Mouse (Mus musculus) midbrain, embryonic 15.5 days (tissue): ENCODE measurements at regions not wholly inside any gene's neighbourhood (a gene's known extent, or its start where the extent isn't known, plus 50 kb on each side); places are given as distances from the start of the nearest gene placed in this dataset.

ENCODE experiments used
- ATAC-seq: fragments of 200-750 bp; cut with Nextera tagmentation; replicated peaks from 2 replicates; pipeline ENCODE4 v1.8.0; 2017; ENCODE audit warnings: moderate TSS enrichment
- H3K27ac ChIP-seq: fragments of 300-500 bp; sonication (generic); 2 replicates; pipeline ENCODE4 v1.5.1; 2015; ENCODE audit warnings: mild to moderate bottlenecking, inconsistent platforms
- H3K27me3 ChIP-seq: fragments of 300-500 bp; sonication (generic); replicated peaks from 2 replicates; pipeline ENCODE4 v1.6.1; 2015; ENCODE audit warnings: inconsistent platforms
- H3K36me3 ChIP-seq: fragments of 300-500 bp; sonication (generic); replicated peaks from 2 replicates; pipeline ENCODE4 v1.6.1; 2015; ENCODE audit warnings: inconsistent platforms
- H3K4me1 ChIP-seq: fragments of 300-500 bp; sonication (generic); 2 replicates; pipeline ENCODE4 v1.6.1; 2015; ENCODE audit warnings: inconsistent platforms
- H3K4me2 ChIP-seq: fragments of 300-500 bp; sonication (generic); 2 replicates; pipeline ENCODE4 v1.6.1; 2015; ENCODE audit warnings: inconsistent platforms, mild to moderate bottlenecking, moderate library complexity
- H3K4me3 ChIP-seq: fragments of 300-500 bp; sonication (generic); 2 replicates; pipeline ENCODE4 v1.5.1; 2015; ENCODE audit warnings: mild to moderate bottlenecking, inconsistent platforms
- H3K9ac ChIP-seq: fragments of 300-500 bp; sonication (generic); 2 replicates; pipeline ENCODE4 v1.6.1; 2015; ENCODE audit warnings: mild to moderate bottlenecking, inconsistent platforms
- H3K9me3 ChIP-seq: fragments of 300-500 bp; sonication (generic); 2 replicates; pipeline ENCODE4 v1.6.1; 2016; ENCODE audit warnings: inconsistent platforms
- WGBS: fragments of 180-500 bp; shearing (Covaris S2); methylation state at CpG from one replicate; pipeline ENCODE4 v1.1.7; 2015; ENCODE audit warnings: mixed read lengths; 5-methylcytosine and 5-hydroxymethylcytosine counted together

DNA sequence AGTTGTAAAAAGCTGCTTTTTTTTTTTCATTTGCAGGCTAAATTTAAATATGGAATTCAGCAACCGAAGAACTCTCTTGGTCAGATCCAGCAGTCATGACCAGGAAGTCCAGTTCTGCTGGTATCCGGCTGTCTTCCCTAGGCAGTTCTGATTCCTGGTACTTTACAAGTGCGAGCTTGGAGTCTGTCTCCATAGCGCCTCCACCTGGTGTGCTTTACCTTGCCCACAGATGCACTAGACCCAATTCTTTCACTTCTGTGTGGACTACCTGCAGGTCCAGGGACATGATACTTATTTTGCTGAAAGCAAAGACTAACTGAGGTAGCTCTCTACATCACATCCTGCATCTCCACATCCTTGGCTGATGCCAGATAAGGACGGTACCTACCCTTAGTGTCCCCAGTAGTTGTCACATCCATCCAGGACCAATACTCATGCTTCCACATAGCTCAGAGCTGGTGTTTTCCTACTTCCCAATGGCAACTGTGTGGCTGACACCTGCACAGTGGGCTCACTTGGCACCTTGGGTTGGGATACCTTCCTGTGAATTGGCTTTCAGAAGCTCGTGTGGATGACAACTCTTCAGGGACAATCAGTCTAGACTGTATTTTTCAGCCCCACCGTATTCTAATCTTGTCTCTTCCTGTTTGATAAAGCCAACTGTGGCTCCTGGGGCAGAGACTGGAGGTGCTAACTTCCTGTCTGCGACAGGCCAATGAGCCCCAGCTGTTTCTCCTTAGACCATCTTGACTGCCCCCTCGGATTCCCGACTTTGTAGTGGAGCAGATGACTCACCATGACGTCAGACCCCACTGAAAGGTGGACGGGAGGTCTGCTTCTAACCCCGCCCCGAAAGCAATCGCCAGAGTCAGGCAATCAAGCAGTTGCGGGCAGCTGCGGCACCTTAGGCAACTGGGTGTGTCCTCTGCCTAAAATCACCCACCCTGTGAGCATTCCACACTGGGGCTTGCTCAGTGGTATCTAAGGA is 69.1 kb upstream of the Foxo1 start:
- no peak overlapping the region for H3K4me2 ChIP-seq
- H3K36me3 ChIP-seq, result no peaks in the 10 kb centered on the region
- no peak overlapping the region for H3K4me3 ChIP-seq
- H3K4me1 ChIP-seq, result peaks cover 18% of the 10 kb centered on the region
- no peaks in the 10 kb centered on the region for H3K9me3 ChIP-seq
- no peak overlapping the region for H3K27ac ChIP-seq
- no peaks in the 10 kb centered on the region for H3K27me3 ChIP-seq
- ATAC-seq, result no peak
- no peak overlapping the region for H3K9ac ChIP-seq
- 83% methylated on average over 17 of the region's 17 CpGs for WGBS

DNA sequence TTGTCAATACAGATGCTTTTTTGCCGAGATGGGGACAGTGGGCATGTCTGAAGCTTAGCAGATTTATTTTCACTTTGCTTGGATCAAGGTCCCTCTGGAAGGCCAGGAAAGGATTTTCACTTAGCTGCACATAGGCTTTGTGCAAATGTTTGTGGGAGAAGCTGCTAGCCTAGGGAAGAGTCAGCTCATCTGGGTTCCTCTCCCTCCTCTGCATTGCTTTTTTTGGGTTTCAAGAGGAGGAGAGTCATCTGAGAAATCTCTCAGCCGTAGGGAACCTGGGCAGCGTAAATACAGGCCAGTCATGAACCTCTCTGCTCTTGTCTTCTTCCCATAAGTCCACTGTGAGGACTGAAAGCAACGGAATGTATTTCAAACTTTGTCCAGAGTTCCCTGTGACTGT is 68.0 kb upstream of the Foxo1 start:
- Histone ChIP-seq H3K27ac (no peak overlapping the region), H3K9ac (no peak overlapping the region), H3K4me2 (no peak overlapping the region), H3K9me3 (0 out of 2 replicates have a peak, but pooled peaks cover under 1% of the 10 kb centered on the region), H3K4me1 (peaks cover 18% of the 10 kb centered on the region), H3K36me3 (no peaks in the 10 kb centered on the region), H3K27me3 (no peaks in the 10 kb centered on the region), H3K4me3 (no peak overlapping the region)
- WGBS, result 77% methylated on average over 4 of the region's 4 CpGs
- ATAC-seq, result no peak

DNA sequence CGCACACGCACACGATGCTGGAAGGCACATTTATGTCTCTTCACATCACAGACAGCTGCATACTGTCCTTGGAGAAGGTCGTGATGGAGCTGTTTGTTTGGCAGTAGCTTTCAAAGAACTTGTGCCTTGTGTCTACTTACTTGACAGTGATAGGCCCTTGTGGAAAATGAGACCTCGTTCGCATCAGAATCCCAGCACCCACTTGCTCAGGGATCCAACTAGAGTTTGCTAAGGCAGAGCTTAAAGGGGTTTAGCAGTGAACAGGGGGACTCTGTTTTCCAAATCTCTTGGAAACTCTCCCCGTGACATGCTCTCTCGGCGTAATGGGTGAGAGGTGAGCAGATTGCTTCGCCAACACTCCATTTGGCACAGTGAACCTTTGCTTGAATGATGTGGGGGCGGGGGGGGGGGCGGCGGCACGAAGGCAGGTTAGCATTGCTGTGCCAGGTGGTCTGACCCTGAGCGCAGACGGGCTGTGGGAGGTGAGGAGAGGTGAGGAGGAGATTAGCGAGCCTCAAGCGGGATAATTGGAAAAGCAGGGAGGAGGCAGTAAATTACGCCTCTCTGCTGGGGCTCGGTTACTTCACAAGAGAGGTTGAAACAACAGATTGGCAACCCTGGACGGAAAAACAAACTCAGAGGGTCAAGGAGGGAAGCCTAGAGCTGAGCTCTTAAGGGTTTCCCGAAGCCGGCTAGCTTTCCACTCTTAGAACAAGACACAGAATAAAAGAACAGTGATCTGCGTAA is 57.4 kb upstream of the Foxo1 start:
- H3K4me3 ChIP-seq, result no peak overlapping the region
- peaks cover 6% of the 10 kb centered on the region; the same call in 1 of the 2 replicates for H3K4me1 ChIP-seq
- 0 out of 2 replicates have a peak, but pooled peaks cover 3% of the 10 kb centered on the region for H3K27me3 ChIP-seq
- ATAC-seq, result no peak
- no peaks in the 10 kb centered on the region for H3K9me3 ChIP-seq
- H3K4me2 ChIP-seq, result peak overlapping the region; percentile 43
- no peak overlapping the region for H3K27ac ChIP-seq
- H3K36me3 ChIP-seq, result no peaks in the 10 kb centered on the region
- no peak overlapping the region for H3K9ac ChIP-seq
- WGBS, result 17% methylated on average over 24 of the region's 24 CpGs

- 0 out of 2 replicates have a peak, but pooled peaks cover 3% of the 10 kb centered on the region for H3K27me3 ChIP-seq
- ATAC-seq, result no peak
- H3K9ac ChIP-seq, result no peak overlapping the region
- no peaks in the 10 kb centered on the region for H3K36me3 ChIP-seq
- peak overlapping the region; percentile 43; the same call in 1 of the 2 replicates for H3K4me2 ChIP-seq
- no peak overlapping the region for H3K4me3 ChIP-seq
- WGBS, result 29% methylated on average over 5 of the region's 6 CpGs
- H3K9me3 ChIP-seq, result no peaks in the 10 kb centered on the region
- H3K4me1 ChIP-seq, result peaks cover 6% of the 10 kb centered on the region; the same call in 1 of the 2 replicates
- H3K27ac ChIP-seq, result no peak overlapping the region
Measured at GRCm38 (mm10) chr3:52211303-52211695, 56.8 kb upstream of the Foxo1 start.

GRCm38 (mm10) chr3:52214114-52214513 is 54.0 kb upstream of the Foxo1 start:
- no peaks in the 10 kb centered on the region for H3K36me3 ChIP-seq
- H3K27ac ChIP-seq, result no peak overlapping the region
- ATAC-seq, result no peak
- 0 out of 2 replicates have a peak, but pooled peaks cover 3% of the 10 kb centered on the region for H3K27me3 ChIP-seq
- no peak overlapping the region for H3K4me3 ChIP-seq
- no peaks in the 10 kb centered on the region for H3K9me3 ChIP-seq
- no peak overlapping the region for H3K4me2 ChIP-seq
- H3K4me1 ChIP-seq, result peaks cover 6% of the 10 kb centered on the region; the same call in 1 of the 2 replicates
- H3K9ac ChIP-seq, result no peak overlapping the region
- 93% methylated on average over 7 of the region's 7 CpGs for WGBS

DNA sequence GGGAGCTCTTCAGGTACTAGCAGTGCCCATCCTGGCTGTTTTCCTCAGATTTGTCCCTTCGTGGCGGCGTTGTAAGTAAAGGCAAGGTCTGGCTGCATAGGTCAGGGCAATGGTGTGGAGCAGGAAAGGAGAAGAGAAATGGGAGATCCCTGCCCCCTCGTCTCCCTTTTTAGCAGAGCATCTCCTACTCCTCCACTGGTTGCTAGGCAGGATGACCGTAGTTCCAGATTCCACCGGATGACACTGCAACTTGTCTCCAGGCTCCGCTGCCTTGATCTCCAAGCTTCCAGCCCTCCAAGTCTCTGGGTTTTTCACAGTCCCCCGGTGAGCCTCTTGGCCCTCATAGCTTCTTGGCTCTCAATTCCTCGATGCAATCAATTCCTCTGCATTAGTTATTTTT is 53.1 kb upstream of the Foxo1 start:
- Histone ChIP-seq H3K27me3 (no peaks in the 10 kb centered on the region), H3K9me3 (no peaks in the 10 kb centered on the region), H3K9ac (no peak overlapping the region), H3K27ac (no peak overlapping the region), H3K4me2 (no peak overlapping the region), H3K4me1 (peaks cover 6% of the 10 kb centered on the region; the same call in 1 of the 2 replicates), H3K36me3 (no peaks in the 10 kb centered on the region), H3K4me3 (no peak overlapping the region)
- no peak for ATAC-seq
- WGBS, result 93% methylated on average over 9 of the region's 9 CpGs
